Comparison of ENCODE assay signal across 8 mouse cellular contexts in genomic region chr7:110060106-110060668, GRCm38 (mm10). TPM values are rescaled to one million over a fixed set of nuclear protein-coding genes. Genes with fewer than 3 reads are reported as not detected.
A peak's percentile ranks its signal among the peaks of the same experiment; 100 is the strongest.
DNase-seq lines count a peak whose midpoint lies in the region; ATAC-seq and TF ChIP-seq lines count a peak whose summit lies in the region.

No protein-coding gene starts in this region.

- peak overlapping the region; percentile 93 for H3K9ac ChIP-seq in liver, embryonic 12.5 days

- no peak for ATAC-seq in liver, embryonic 12.5 days

- peaks cover 31% of the 10 kb centered on the region for H3K79me2 ChIP-seq in C2C12 (ENCODE audit: control insufficient read depth, insufficient read depth)

- peaks cover 18% of the 10 kb centered on the region for H3K4me1 ChIP-seq in forebrain, embryonic 10.5 days
- H3K4me1 ChIP-seq in liver, embryonic 12.5 days: peaks cover 34% of the 10 kb centered on the region

- H3K9me3 ChIP-seq in forebrain, embryonic 10.5 days: no peaks in the 10 kb centered on the region
- no peaks in the 10 kb centered on the region for H3K9me3 ChIP-seq in liver, embryonic 12.5 days (replicated peaks)

- no peak for TF ChIP-seq CTCF in C2C12 (IDR thresholded peaks at IDR 0.05; ENCODE audit: control insufficient read depth, insufficient read depth, insufficient read length)

- peak overlapping the region; percentile 55 for H3K4me3 ChIP-seq in C2C12 (ENCODE audit: insufficient read depth, poor library complexity, severe bottlenecking)
- peak overlapping the region; percentile 68 for H3K4me3 ChIP-seq in forebrain, embryonic 10.5 days
- H3K4me3 ChIP-seq in liver, embryonic 12.5 days: peak overlapping the region; percentile 84

- no peak overlapping the region for H3ac ChIP-seq in C2C12 (ENCODE audit: control insufficient read depth, insufficient read length, low read depth)

- H3K4me2 ChIP-seq in liver, embryonic 12.5 days: peak overlapping the region; percentile 76

- no peaks in the 10 kb centered on the region for H3K27me3 ChIP-seq in C2C12 (ENCODE audit: control insufficient read depth, insufficient read depth, insufficient read length)
- H3K27me3 ChIP-seq in forebrain, embryonic 10.5 days (ENCODE audit: poor library complexity, severe bottlenecking): no peaks in the 10 kb centered on the region
- no peaks in the 10 kb centered on the region for H3K27me3 ChIP-seq in liver, embryonic 12.5 days (replicated peaks)

- WGBS in forebrain, embryonic 10.5 days: 27% methylated on average over 5 of the region's 5 CpGs
- 15% methylated on average over 5 of the region's 5 CpGs for WGBS in liver, embryonic 12.5 days (ENCODE audit: insufficient replicate concordance)

- peak; percentile 71 for DNase-seq in cerebellum, adult 9-10 months
- DNase-seq in cerebellum, adult 11-12 months: no peak
- DNase-seq in forebrain, embryonic 10.5 days (ENCODE audit: extremely low spot score, low spot score): no peak
- DNase-seq in yolk sac, embryonic 10.5 days (ENCODE audit: low spot score): peak; percentile 4
- no peak for DNase-seq in ovary, postnatal 36 days (ENCODE audit: low spot score)
- DNase-seq in frontal cortex, postnatal 25 days (ENCODE audit: low spot score in 2 of 2): no peak

- peaks cover 23% of the 10 kb centered on the region for H3K79me3 ChIP-seq in C2C12 (ENCODE audit: low read depth)

- H3K36me3 ChIP-seq in C2C12 (ENCODE audit: control insufficient read depth, insufficient read depth): peaks cover 41% of the 10 kb centered on the region
- H3K36me3 ChIP-seq in forebrain, embryonic 10.5 days (replicated peaks): peaks cover 64% of the 10 kb centered on the region
- H3K36me3 ChIP-seq in liver, embryonic 12.5 days: peaks cover 48% of the 10 kb centered on the region

- H3K27ac ChIP-seq in forebrain, embryonic 10.5 days: peak overlapping the region; percentile 98
- peak overlapping the region; percentile 97 for H3K27ac ChIP-seq in liver, embryonic 12.5 days

TF ChIP-seq in C2C12, 6 proteins besides CTCF, POLR2A, EP300 and RAD21:
- TF ChIP-seq CEBPB (IDR thresholded peaks at IDR 0.05; ENCODE audit: low read depth) (no peak), MYOD1 (IDR thresholded peaks at IDR 0.05; ENCODE audit: control insufficient read depth, insufficient read length, low read depth) (no peak), MAX (IDR thresholded peaks at IDR 0.05) (no peak), MYOG (IDR thresholded peaks at IDR 0.05; ENCODE audit: control insufficient read depth, extremely low read depth, insufficient read length) (no peak), USF1 (IDR thresholded peaks at IDR 0.05; ENCODE audit: low read depth) (no peak), FOSL1 (IDR thresholded peaks at IDR 0.05; ENCODE audit: insufficient read depth, low read length, poor library complexity, severe bottlenecking) (no peak)

RNA-seq across cellular contexts. Expression of gene Zfp143, which starts 0.8 kb away (rescaled TPM):
- polyA plus RNA-seq in C2C12 (2012; fragmentation: generic; extraction: Trizol): 7.5 TPM
- 28.1 and 30.0 TPM in 2 replicates for polyA plus RNA-seq in forebrain, embryonic 10.5 days (2016; fragmentation: Nextera tagmentation; extraction: Ambion mirVana)
- polyA plus RNA-seq in liver, embryonic 12.5 days (2016; fragmentation: Nextera tagmentation; extraction: Ambion mirVana): 13.5 and 14.2 TPM in 2 replicates

RNA-seq across cellular contexts. Expression of gene Ipo7, which starts 42.1 kb away (rescaled TPM):
- polyA plus RNA-seq in C2C12 (2012; fragmentation: generic; extraction: Trizol): 29.1 TPM
- polyA plus RNA-seq in forebrain, embryonic 10.5 days (2016; fragmentation: Nextera tagmentation; extraction: Ambion mirVana): 62.7 and 65.9 TPM in 2 replicates
- 35.8 and 35.9 TPM in 2 replicates for polyA plus RNA-seq in liver, embryonic 12.5 days (2016; fragmentation: Nextera tagmentation; extraction: Ambion mirVana)

Comparison
In these comparisons a context has a peak if more than half of its experiments do, and no peak if none do; other contexts are left out.
1. DNase-seq: peak in cerebellum, adult 9-10 months (single experiment) and yolk sac, embryonic 10.5 days (single experiment); none in cerebellum, adult 11-12 months (single experiment), forebrain, embryonic 10.5 days (single experiment), ovary, postnatal 36 days (single experiment) and frontal cortex, postnatal 25 days (0 of 2).
2. Peak in every context shown above with its lines, with median percentiles within 50 percentile points of each other: H3K4me3 ChIP-seq.